Mouse (Mus musculus): ENCODE measurements around the gene Zfp609.
A peak's percentile ranks its signal among the peaks of the same experiment; 100 is the strongest.
"Not testable (repeated sequence)": the region's sequence is repeated elsewhere in the genome, so short reads cannot be mapped to it uniquely, and the experiment has no call there.

The Zfp609 gene

GRCm38 (mm10) chr9:65702286-65702685, 125.1 kb downstream of the Zfp609 start:
- no peak for DNase-seq

- DNase-seq = no peak
These were observed 126.9 kb downstream of the Zfp609 start for GRCm38 (mm10) chr9:65700504-65700903.

- DNase-seq = no peak
These were observed 129.4 kb downstream of the Zfp609 start for GRCm38 (mm10) chr9:65697992-65698391.

- no peak for DNase-seq
These were observed 130.0 kb downstream of the Zfp609 start for GRCm38 (mm10) chr9:65697356-65697755.

- DNase-seq = no peak
These were observed 131.0 kb downstream of the Zfp609 start for GRCm38 (mm10) chr9:65696337-65696736.

GRCm38 (mm10) chr9:65695646-65696045, 131.7 kb downstream of the Zfp609 start:
- DNase-seq = no peak

- DNase-seq = no peak
These were observed 134.3 kb downstream of the Zfp609 start for GRCm38 (mm10) chr9:65692959-65693603.

GRCm38 (mm10) chr9:65692466-65692865, 134.9 kb downstream of the Zfp609 start:
- DNase-seq = no peak

GRCm38 (mm10) chr9:65689869-65690268, 137.5 kb downstream of the Zfp609 start:
- DNase-seq = not testable (repeated sequence)

GRCm38 (mm10) chr9:65684704-65685103, 142.7 kb downstream of the Zfp609 start:
- DNase-seq = no peak

GRCm38 (mm10) chr9:65682994-65683393, 144.4 kb downstream of the Zfp609 start:
- DNase-seq = no peak

- no peak for DNase-seq
These were observed 145.2 kb downstream of the Zfp609 start for GRCm38 (mm10) chr9:65682183-65682582.

GRCm38 (mm10) chr9:65681634-65681940, 145.8 kb downstream of the Zfp609 start:
- DNase-seq = no peak

GRCm38 (mm10) chr9:65680938-65681633, 146.3 kb downstream of the Zfp609 start:
- no peak for DNase-seq

- peak; percentile 40 for DNase-seq
These were observed 148.1 kb downstream of the Zfp609 start for GRCm38 (mm10) chr9:65679181-65679761.

GRCm38 (mm10) chr9:65677119-65677462, 150.3 kb downstream of the Zfp609 start:
- DNase-seq = no peak

GRCm38 (mm10) chr9:65676358-65677118, 150.8 kb downstream of the Zfp609 start:
- peak; percentile 97 for DNase-seq

- DNase-seq = no peak
These were observed 151.7 kb downstream of the Zfp609 start for GRCm38 (mm10) chr9:65675461-65676357.

GRCm38 (mm10) chr9:65672996-65673395, 154.4 kb downstream of the Zfp609 start:
- no peak for DNase-seq

GRCm38 (mm10) chr9:65671431-65671931, 155.9 kb downstream of the Zfp609 start:
- DNase-seq = no peak

- DNase-seq = no peak
These were observed 159.7 kb downstream of the Zfp609 start, which contains the start of gene Oaz2 for GRCm38 (mm10) chr9:65667701-65668100. TSS of gene Oaz2 (plus strand) at chr9:65668001.

GRCm38 (mm10) chr9:65666042-65666441, 161.3 kb downstream of the Zfp609 start:
- peak; percentile 68 for DNase-seq

Measured in right cerebral cortex, postnatal 14 days (tissue).